Mouse (Mus musculus) ES-E14 (cell line): Measurements from ENCODE around the gene Slc1a2.

Source experiments
- CHD2 ChIP-seq: IDR thresholded peaks from 2 replicates; pipeline ENCODE4 v1.6.1; 2014; ENCODE audit warnings: mild to moderate bottlenecking, low read depth, low read length, inconsistent platforms
- ZC3H11A ChIP-seq: IDR thresholded peaks from 2 replicates; pipeline ENCODE4 v1.6.1; 2012; ENCODE audit warnings: low read depth, mild to moderate bottlenecking, inconsistent platforms, low read length, borderline replicate concordance

- TF ChIP-seq CHD2, result no peak
- TF ChIP-seq ZC3H11A, result no peak
These were observed 16.1 kb downstream of the Slc1a2 start for GRCm38 (mm10) chr2:102674582-102674981.
